Mouse (Mus musculus) heart, adult 8-10 months (tissue): ENCODE data around the gene Zfp202. TPM values are rescaled to one million over a fixed set of nuclear protein-coding genes. Genes with fewer than 3 reads are reported as not detected.

Experiments used
- DNase-seq: peaks from one replicate; pipeline ENCODE4 v3.0.0; 2022; ENCODE audit warnings: low spot score
- total RNA-seq, 4 experiments: library from RNA; stranded (reverse); gene quantifications; 2 replicates each; pipeline ENCODE4 v1.2.4; 2022

The Zfp202 gene
- total RNA-seq, 4 experiments from 2014 or later = 2.4 to 3.1 (median 2.6) TPM

DNA sequence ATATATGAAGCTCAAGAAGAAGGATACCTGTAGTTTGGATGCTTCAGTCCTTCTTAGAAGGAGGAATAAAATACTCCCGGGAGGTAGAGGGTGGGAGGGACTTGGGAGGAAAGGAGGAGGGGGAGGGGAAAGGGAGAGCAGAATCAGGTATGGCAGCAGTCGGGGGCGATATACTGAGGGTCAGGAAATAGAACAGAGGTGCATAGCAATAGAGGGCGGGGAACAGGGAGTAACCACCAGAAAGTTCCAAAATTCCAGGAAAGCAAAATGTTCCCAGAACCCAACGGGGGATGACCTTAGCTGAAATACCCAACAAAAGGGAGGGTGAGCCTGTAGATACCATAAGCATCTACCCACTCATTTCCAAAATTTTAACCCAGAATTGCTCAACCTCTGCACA is 48.2 kb downstream of the Zfp202 start:
- no peak for DNase-seq

DNA sequence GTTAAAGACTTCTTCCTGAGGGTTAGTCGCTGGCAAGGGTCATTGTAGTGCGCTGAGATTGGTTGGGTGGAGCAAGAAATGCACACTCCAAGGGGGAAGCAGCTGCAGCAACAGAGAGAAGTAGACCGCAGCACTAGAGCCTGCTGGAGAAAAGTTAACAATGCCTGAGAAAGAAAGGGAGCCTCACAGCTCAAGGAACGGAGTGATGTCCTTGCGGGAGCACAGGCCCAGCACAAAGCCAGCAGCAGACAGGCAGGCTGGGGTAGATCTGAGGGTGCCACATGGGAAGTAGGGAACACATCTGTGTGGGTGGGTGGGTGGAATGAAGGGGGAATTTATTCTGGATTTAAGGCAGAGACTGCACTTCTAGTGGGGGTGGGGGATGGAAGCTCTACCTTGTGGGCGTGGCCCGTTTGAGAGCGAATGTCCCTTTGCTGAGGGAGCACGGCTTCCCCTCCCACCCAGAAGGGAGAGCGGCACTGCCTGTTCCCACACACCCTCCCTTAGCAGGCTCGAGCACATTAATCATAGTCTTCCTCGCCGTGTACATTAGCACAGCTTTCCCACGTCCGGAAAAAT is 49.2 kb downstream of the Zfp202 start:
- DNase-seq = no peak

DNA sequence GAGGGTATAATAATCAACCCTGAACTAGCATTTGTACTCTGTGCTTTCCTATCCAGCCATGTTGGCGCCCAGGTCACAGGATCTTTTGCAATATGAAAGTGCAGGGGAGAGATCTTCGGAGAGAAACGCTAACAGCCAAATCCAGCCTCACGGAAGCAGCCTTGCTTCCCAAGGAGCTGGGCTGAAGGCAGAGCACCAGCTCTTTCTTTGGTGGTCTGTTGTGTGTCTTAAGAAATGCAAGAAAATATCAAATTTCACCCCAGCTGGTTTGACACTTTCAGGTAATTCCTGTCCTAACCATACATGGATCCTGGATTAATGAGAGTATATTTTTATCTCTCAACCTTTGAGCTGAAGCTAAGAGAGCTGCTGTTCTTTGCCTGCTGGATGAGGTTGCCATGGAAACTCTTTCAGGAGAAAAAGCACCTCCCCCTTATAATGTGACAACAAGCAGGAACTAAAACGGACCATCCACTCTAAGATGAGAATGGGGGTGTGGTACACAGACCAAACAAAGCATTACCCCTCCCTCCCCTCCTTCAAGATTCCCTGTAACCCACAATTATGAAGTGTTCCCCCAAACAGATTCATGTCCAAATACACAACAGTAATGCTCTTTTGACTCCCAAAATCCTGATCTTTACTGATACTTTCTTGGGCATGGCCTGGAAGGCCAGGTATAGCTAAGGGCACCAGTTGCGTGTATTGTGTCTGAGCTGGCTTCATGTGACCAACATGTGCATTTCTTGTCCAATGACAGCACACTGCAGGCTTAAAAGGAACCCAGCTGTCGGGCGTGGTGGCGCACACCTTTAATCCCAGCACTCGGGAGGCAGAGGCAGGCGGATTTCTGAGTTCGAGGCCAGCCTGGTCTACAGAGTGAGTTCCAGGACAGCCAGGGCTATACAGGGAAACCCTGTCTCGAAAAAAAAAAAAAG is 50.1 kb downstream of the Zfp202 start:
- no peak for DNase-seq

- DNase-seq = no peak
Measured at GRCm38 (mm10) chr9:40245466-40245865, 53.4 kb downstream of the Zfp202 start.

- no peak for DNase-seq
Measured at GRCm38 (mm10) chr9:40245974-40246665, 54.0 kb downstream of the Zfp202 start.

GRCm38 (mm10) chr9:40246702-40247101 is 54.6 kb downstream of the Zfp202 start:
- no peak for DNase-seq

DNA sequence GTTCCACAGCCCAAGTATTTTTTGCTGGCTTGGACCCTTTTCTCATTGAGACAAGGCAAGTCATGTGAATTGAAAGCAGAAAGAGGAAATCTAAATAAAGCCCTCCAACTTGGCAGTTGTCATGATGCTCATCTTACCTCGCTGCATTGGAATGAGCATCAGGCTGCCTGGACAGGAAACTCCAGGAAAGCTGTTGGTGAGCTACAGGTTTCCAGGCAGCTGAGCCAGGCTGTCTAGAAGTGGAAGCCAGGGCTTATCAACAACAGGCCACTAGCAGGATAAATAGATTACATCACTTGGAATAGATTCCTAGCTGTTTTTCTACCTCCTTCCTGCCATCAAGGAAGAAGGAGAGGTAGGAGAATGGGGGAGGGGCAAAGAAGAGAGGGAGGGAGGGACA is 57.0 kb downstream of the Zfp202 start:
- DNase-seq = no peak

- no peak for DNase-seq
Measured at GRCm38 (mm10) chr9:40252459-40252858, 60.3 kb downstream of the Zfp202 start.

Other genes starting within 250 kb of the Zfp202 start
- gene Olfr975, start 240.3 kb upstream of the Zfp202 start, total RNA-seq = not detected
- not detected for gene Olfr976, start 231.2 kb upstream of the Zfp202 start, total RNA-seq
- not detected for gene Olfr978, start 200.2 kb upstream of the Zfp202 start, total RNA-seq
- not detected for gene Olfr979, start 188.9 kb upstream of the Zfp202 start, total RNA-seq
- not detected for gene Olfr980, start 182.7 kb upstream of the Zfp202 start, total RNA-seq
- not detected for gene Olfr981, start 170.9 kb upstream of the Zfp202 start, total RNA-seq
- gene Olfr982, start 118.5 kb upstream of the Zfp202 start, total RNA-seq = not detected
- gene Olfr983, start 98.7 kb upstream of the Zfp202 start, total RNA-seq = not detected
- not detected for gene Olfr984, start 78.1 kb upstream of the Zfp202 start, total RNA-seq
- not detected for gene Olfr985, start 62.1 kb upstream of the Zfp202 start, total RNA-seq
- not detected for gene Tmem225, start 44.2 kb upstream of the Zfp202 start, total RNA-seq
- gene Olfr986, start 11.4 kb upstream of the Zfp202 start, total RNA-seq = not detected
- gene Scn3b, start 76.9 kb downstream of the Zfp202 start, total RNA-seq = 1 to 10 TPM in 1 of 4 experiments, under 1 TPM in 3; 0.57 to 1.4 (median 0.74) TPM